Mouse (Mus musculus) neutrophil, adult 5-6 weeks (primary cell): ENCODE data around the gene Amotl1. TPM values are rescaled to one million over a fixed set of nuclear protein-coding genes. Genes with fewer than 3 reads are reported as not detected.
"Not testable (repeated sequence)": the region's sequence is repeated elsewhere in the genome, so short reads cannot be mapped to it uniquely, and the experiment has no call there.

Experiments used
- ATAC-seq: fragments of 151-379, 151-347 bp; 2 replicates; pipeline ENCODE4 v1.8.0; 2017; ENCODE audit warnings: mild to moderate bottlenecking, moderate TSS enrichment; ENCODE audit not compliant: insufficient number of reproducible peaks, poor library complexity, low FRiP score, severe bottlenecking; ENCODE audit errors: extremely low read depth
- total RNA-seq: library from RNA; stranded (forward); fragments of 200-1000 nt; gene quantifications from 2 replicates; pipeline ENCODE4 v1.2.3, GENCODE M21; 2017

The Amotl1 gene
- total RNA-seq: under 0.01 TPM in 2 replicates

GRCm38 (mm10) chr9:14644956-14645355, at the start of gene Amotl1:
Amotl1 (minus strand) TSS chr9:14645056.
- no peak for ATAC-seq

- no peak for ATAC-seq
Measured at GRCm38 (mm10) chr9:14689376-14690108, 44.7 kb upstream of the Amotl1 start.

- ATAC-seq: no peak
Measured at GRCm38 (mm10) chr9:14684363-14684762, 39.5 kb upstream of the Amotl1 start.

GRCm38 (mm10) chr9:14682741-14683140, 37.9 kb upstream of the Amotl1 start:
- ATAC-seq: no peak

- no peak for ATAC-seq
Measured at GRCm38 (mm10) chr9:14680584-14680983, 35.7 kb upstream of the Amotl1 start.

GRCm38 (mm10) chr9:14675707-14676691, 31.1 kb upstream of the Amotl1 start:
- no peak for ATAC-seq

GRCm38 (mm10) chr9:14674506-14674905, 29.6 kb upstream of the Amotl1 start:
- ATAC-seq: no peak

- ATAC-seq: no peak
Measured at GRCm38 (mm10) chr9:14673109-14673508, 28.3 kb upstream of the Amotl1 start.

- ATAC-seq: not testable (repeated sequence)
Measured at GRCm38 (mm10) chr9:14671965-14672364, 27.1 kb upstream of the Amotl1 start.

GRCm38 (mm10) chr9:14668382-14668781, 23.5 kb upstream of the Amotl1 start:
- ATAC-seq: no peak

- ATAC-seq: no peak
Measured at GRCm38 (mm10) chr9:14666071-14666470, 21.2 kb upstream of the Amotl1 start.

- ATAC-seq: no peak
Measured at GRCm38 (mm10) chr9:14663591-14663990, 18.7 kb upstream of the Amotl1 start.

- ATAC-seq: no peak
Measured at GRCm38 (mm10) chr9:14662876-14663275, 18.0 kb upstream of the Amotl1 start.

- ATAC-seq: no peak
Measured at GRCm38 (mm10) chr9:14662138-14662537, 17.3 kb upstream of the Amotl1 start.

- ATAC-seq: no peak
Measured at GRCm38 (mm10) chr9:14657926-14658325, 13.1 kb upstream of the Amotl1 start.

- no peak for ATAC-seq
Measured at GRCm38 (mm10) chr9:14654010-14654409, 9.2 kb upstream of the Amotl1 start.

- no peak for ATAC-seq
Measured at GRCm38 (mm10) chr9:14652761-14653160, 7.9 kb upstream of the Amotl1 start.

- no peak for ATAC-seq
Measured at GRCm38 (mm10) chr9:14647849-14648248, 3.0 kb upstream of the Amotl1 start.

GRCm38 (mm10) chr9:14646641-14647040, 1.8 kb upstream of the Amotl1 start:
- ATAC-seq: no peak

GRCm38 (mm10) chr9:14646061-14646460, 1.2 kb upstream of the Amotl1 start:
- ATAC-seq: no peak
